ENCODE assay signal across 8 mouse cellular contexts in the genomic region with DNA sequence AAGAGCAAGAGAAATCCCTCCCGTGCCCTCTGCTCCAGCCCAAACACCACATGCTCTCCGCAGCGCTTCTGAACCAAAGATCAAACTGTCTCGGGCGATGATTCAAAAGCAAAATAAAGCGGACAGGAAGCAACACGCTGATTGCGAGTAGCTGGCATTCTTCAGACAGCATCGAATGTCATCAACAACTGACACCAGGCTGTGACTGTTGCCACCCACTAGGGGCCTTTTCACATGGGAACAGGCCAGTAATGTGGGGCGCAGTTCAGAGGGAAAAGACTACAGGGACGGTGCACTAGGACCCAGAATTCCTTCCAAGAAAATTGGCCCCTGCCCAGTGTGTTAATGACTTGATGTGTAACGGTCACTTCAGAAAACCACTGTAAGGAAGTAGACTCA. TPM values are rescaled to one million over a fixed set of nuclear protein-coding genes. Genes with fewer than 3 reads are reported as not detected.
DNase-seq lines count a peak whose midpoint lies in the region; ATAC-seq and TF ChIP-seq lines count a peak whose summit lies in the region.

No protein-coding gene starts in this region.

- H3K27ac ChIP-seq in forebrain, postnatal 0 days (ENCODE audit: low read depth, low read length), result peak overlapping the region; percentile 95
- peak overlapping the region; percentile 89 for H3K27ac ChIP-seq in layer of hippocampus, adult 2 months
- peak overlapping the region; percentile 92 for H3K27ac ChIP-seq in lung, embryonic 15.5 days
- peak overlapping the region; percentile 94 for H3K27ac ChIP-seq in neural tube, embryonic 15.5 days (replicated peaks)

- no peaks in the 10 kb centered on the region for H3K27me3 ChIP-seq in forebrain, postnatal 0 days (ENCODE audit: insufficient read depth, low read length)
- peaks cover 8% of the 10 kb centered on the region; the same call in 1 of the 2 replicates for H3K27me3 ChIP-seq in lung, embryonic 15.5 days
- H3K27me3 ChIP-seq in neural tube, embryonic 15.5 days (replicated peaks), result 0 out of 2 replicates have a peak, but pooled peaks cover 4% of the 10 kb centered on the region

- H3K9me3 ChIP-seq in forebrain, postnatal 0 days (ENCODE audit: low read length), result no peaks in the 10 kb centered on the region
- H3K9me3 ChIP-seq in lung, embryonic 15.5 days, result no peaks in the 10 kb centered on the region
- no peaks in the 10 kb centered on the region for H3K9me3 ChIP-seq in neural tube, embryonic 15.5 days (replicated peaks)

- TF ChIP-seq CTCF in forebrain, postnatal 0 days (IDR thresholded peaks at IDR 0.05; ENCODE audit: low read depth), result peak; percentile 48
- peak; percentile 57 for TF ChIP-seq CTCF in layer of hippocampus, adult 2 months (conservative IDR thresholded peaks at IDR 0.05)

- under 1% methylated on average over 12 of the region's 12 CpGs for WGBS in forebrain, postnatal 0 days
- WGBS in lung, embryonic 15.5 days, result under 1% methylated on average over 12 of the region's 12 CpGs
- under 1% methylated on average over 12 of the region's 12 CpGs for WGBS in neural tube, embryonic 15.5 days

- peak; percentile 83 for DNase-seq in Muller cell, postnatal 12 days (ENCODE audit: inconsistent ontology term)
- DNase-seq in cerebellum, adult 11-12 months, result peak; percentile 86
- DNase-seq in forebrain, postnatal 0 days, result peak; percentile 76
- peak; percentile 74 for DNase-seq in heart, postnatal 4 days
- peak; percentile 50 to 51 for DNase-seq in layer of hippocampus, adult 2 months (ENCODE audit: low spot score in 2 of 2)
- DNase-seq in urinary bladder, postnatal 25 days (ENCODE audit: low spot score), result peak; percentile 51

- H3K4me2 ChIP-seq in forebrain, postnatal 0 days (ENCODE audit: low read depth), result peak overlapping the region; percentile 57
- peak overlapping the region; percentile 92 for H3K4me2 ChIP-seq in lung, embryonic 15.5 days
- H3K4me2 ChIP-seq in neural tube, embryonic 15.5 days, result peak overlapping the region; percentile 80

- peaks cover 16% of the 10 kb centered on the region for H3K4me1 ChIP-seq in forebrain, postnatal 0 days (ENCODE audit: insufficient read depth)
- H3K4me1 ChIP-seq in lung, embryonic 15.5 days, result peaks cover 48% of the 10 kb centered on the region
- peaks cover 44% of the 10 kb centered on the region for H3K4me1 ChIP-seq in neural tube, embryonic 15.5 days

- peak overlapping the region; percentile 90 for H3K4me3 ChIP-seq in forebrain, postnatal 0 days (ENCODE audit: low read depth, low read length)
- peak overlapping the region; percentile 90 for H3K4me3 ChIP-seq in layer of hippocampus, adult 2 months
- H3K4me3 ChIP-seq in lung, embryonic 15.5 days, result peak overlapping the region; percentile 73
- peak overlapping the region; percentile 90 for H3K4me3 ChIP-seq in neural tube, embryonic 15.5 days (replicated peaks)

- H3K36me3 ChIP-seq in forebrain, postnatal 0 days (ENCODE audit: insufficient read depth), result no peaks in the 10 kb centered on the region
- H3K36me3 ChIP-seq in lung, embryonic 15.5 days, result no peaks in the 10 kb centered on the region
- H3K36me3 ChIP-seq in neural tube, embryonic 15.5 days, result no peaks in the 10 kb centered on the region

- H3K9ac ChIP-seq in forebrain, postnatal 0 days, result peak overlapping the region; percentile 93
- H3K9ac ChIP-seq in lung, embryonic 15.5 days, result peak overlapping the region; percentile 77
- H3K9ac ChIP-seq in neural tube, embryonic 15.5 days (replicated peaks), result peak overlapping the region; percentile 82

- peak; percentile 27 for ATAC-seq in forebrain, postnatal 0 days
- peak; percentile 59 for ATAC-seq in lung, embryonic 15.5 days (ENCODE audit: borderline replicate concordance, extremely low read depth, low FRiP score, low TSS enrichment)
- 0 out of 2 replicates have a peak, but pooled peaks have one; percentile 9 for ATAC-seq in neural tube, embryonic 15.5 days (ENCODE audit: low FRiP score)

RNA-seq across cellular contexts. Expression of gene Rasa3, which starts 1.1 kb away (rescaled TPM):
- 49.7 and 51.3 TPM in 2 replicates for total RNA-seq in forebrain, postnatal 0 days (2014; rRNA removed)
- 16.6 and 24.3 TPM in 2 replicates for polyA plus RNA-seq in forebrain, postnatal 0 days (2015; fragmentation: Nextera tagmentation; extraction: Ambion mirVana)
- 10 to 100 TPM; 27.4 to 31.1 TPM for total RNA-seq in heart, postnatal 4 days (2021)
- 10 to 100 TPM; 62.8 to 63.4 TPM for total RNA-seq in layer of hippocampus, adult 2 months (2021)
- polyA plus RNA-seq in lung, embryonic 15.5 days (2015; fragmentation: Nextera tagmentation; extraction: Ambion mirVana), result 42.8 and 45.6 TPM in 2 replicates
- polyA plus RNA-seq in neural tube, embryonic 15.5 days (2015; fragmentation: Nextera tagmentation; extraction: Ambion mirVana), result 38.8 and 39.3 TPM in 2 replicates

RNA-seq across cellular contexts. Expression of gene Cfap97d2, which starts 29.4 kb away (rescaled TPM):
- 0.77 and 1.6 TPM in 2 replicates for total RNA-seq in forebrain, postnatal 0 days (2014; rRNA removed)
- polyA plus RNA-seq in forebrain, postnatal 0 days (2015; fragmentation: Nextera tagmentation; extraction: Ambion mirVana), result 0.73 and 1.7 TPM in 2 replicates
- not detected for total RNA-seq in heart, postnatal 4 days (2021)
- 1 to 10 TPM; 3.1 to 3.2 TPM for total RNA-seq in layer of hippocampus, adult 2 months (2021)
- 0.17 and 0.24 TPM in 2 replicates for polyA plus RNA-seq in lung, embryonic 15.5 days (2015; fragmentation: Nextera tagmentation; extraction: Ambion mirVana)
- polyA plus RNA-seq in neural tube, embryonic 15.5 days (2015; fragmentation: Nextera tagmentation; extraction: Ambion mirVana), result 0.83 and 1.4 TPM in 2 replicates

Comparison
In these comparisons a context has a peak if more than half of its experiments do, and no peak if none do; other contexts are left out.
1. Peak in every context shown above with its lines: DNase-seq, ATAC-seq, H3K4me3 ChIP-seq and H3K27ac ChIP-seq.
2. ATAC-seq: peak in every context shown above with its lines; median percentile 59 in lung, embryonic 15.5 days; 27 in forebrain, postnatal 0 days; 9 in neural tube, embryonic 15.5 days.